Mouse (Mus musculus) megakaryocyte, embryonic 14.5 days (primary cell): ENCODE results near the gene Dmrtc1c2. TPM values are rescaled to one million over a fixed set of nuclear protein-coding genes. Genes with fewer than 3 reads are reported as not detected.
"Not testable (repeated sequence)": the region's sequence is repeated elsewhere in the genome, so short reads cannot be mapped to it uniquely, and the experiment has no call there.

Source experiments
- H3K27me3 ChIP-seq: replicated peaks from 2 replicates; pipeline ENCODE3; 2012; ENCODE audit warnings: inconsistent platforms
- H3K36me3 ChIP-seq: replicated peaks from 2 replicates; pipeline ENCODE3; 2012; ENCODE audit warnings: low read length, inconsistent platforms, mixed read lengths
- H3K4me1 ChIP-seq: 2 replicates; pipeline ENCODE4 v1.6.1; 2012; ENCODE audit warnings: inconsistent platforms
- H3K4me3 ChIP-seq: replicated peaks from 2 replicates; pipeline ENCODE3; 2012; ENCODE audit warnings: moderate library complexity, mild to moderate bottlenecking, inconsistent platforms
- H3K9me3 ChIP-seq: 2 replicates; pipeline ENCODE4 v1.6.1; 2012; ENCODE audit warnings: inconsistent platforms
- FLI1 ChIP-seq: IDR thresholded peaks from 2 replicates; pipeline ENCODE4 v1.6.1; 2012; ENCODE audit warnings: low read length, inconsistent platforms, mixed read lengths
- GATA1 ChIP-seq: IDR thresholded peaks from 3 replicates; pipeline ENCODE4 v1.6.1; 2012; ENCODE audit warnings: mixed read lengths, low read length, inconsistent platforms, borderline replicate concordance
- polyA plus RNA-seq: library from polyadenylated mRNA; stranded (reverse); fragments of >175 nt; gene quantifications from 2 replicates; pipeline ENCODE4 v1.2.3, GENCODE M21; 2012; ENCODE audit warnings: low replicate concordance; ENCODE audit not compliant: insufficient read depth

The Dmrtc1c2 gene
- not detected in 2 replicates for polyA plus RNA-seq

- not testable (repeated sequence) for H3K36me3 ChIP-seq, H3K27me3 ChIP-seq, H3K4me3 ChIP-seq, H3K4me1 ChIP-seq, H3K9me3 ChIP-seq
These were observed at the start of gene Dmrtc1c2 for GRCm38 (mm10) chrX:102854516-102854915. Dmrtc1c2 (minus strand) TSS chrX:102854616.

- Histone ChIP-seq H3K36me3 (no peaks in the 10 kb centered on the region), H3K4me3 (no peak within 1 kb of the TSS), H3K9me3 (peaks cover 13% of the 10 kb centered on the region), H3K27me3 (no peaks in the 10 kb centered on the region), H3K4me1 (no peaks in the 10 kb centered on the region)
- no peak for TF ChIP-seq GATA1
These were observed 13.5 kb upstream of the Dmrtc1c2 start, which contains the start of gene 1700031F05Rik for GRCm38 (mm10) chrX:102867871-102868270. 1700031F05Rik (minus strand) TSS chrX:102867971.

- Histone ChIP-seq H3K36me3 (no peaks in the 10 kb centered on the region), H3K27me3 (peaks cover 14% of the 10 kb centered on the region), H3K4me1 (no peaks in the 10 kb centered on the region), H3K4me3 (no peak overlapping the region), H3K9me3 (no peaks in the 10 kb centered on the region)
- TF ChIP-seq FLI1 (no peak), GATA1 (no peak)
These were observed 42.1 kb downstream of the Dmrtc1c2 start for GRCm38 (mm10) chrX:102812311-102812710.

GRCm38 (mm10) chrX:102802663-102803062 is 51.8 kb downstream of the Dmrtc1c2 start, which contains the start of gene Dmrtc1c1:
Dmrtc1c1 (plus strand) TSS chrX:102802963.
- H3K27me3 ChIP-seq, H3K36me3 ChIP-seq, H3K4me1 ChIP-seq, H3K9me3 ChIP-seq, H3K4me3 ChIP-seq: not testable (repeated sequence)

Other genes with a start within 250 kb of the Dmrtc1c2 start
- 0.34 and 0.99 TPM in 2 replicates for gene Phka1, start 210.4 kb downstream of the Dmrtc1c2 start, polyA plus RNA-seq
- gene Gm3880, start 167.6 kb downstream of the Dmrtc1c2 start, polyA plus RNA-seq, result not detected in 2 replicates
- gene Gm9112, start 147.0 kb downstream of the Dmrtc1c2 start, polyA plus RNA-seq, result not detected in 2 replicates
- not detected in 2 replicates for gene Dmrtc1b, start 146.8 kb downstream of the Dmrtc1c2 start, polyA plus RNA-seq
- not detected in 2 replicates for gene Dmrtc1c1, start 51.7 kb downstream of the Dmrtc1c2 start, polyA plus RNA-seq
- gene 1700031F05Rik, start 13.4 kb upstream of the Dmrtc1c2 start, polyA plus RNA-seq, result not detected in 2 replicates
- not detected in 2 replicates for gene Dmrtc1a, start 54.1 kb upstream of the Dmrtc1c2 start, polyA plus RNA-seq
- not detected in 2 replicates for gene 1700011M02Rik, start 54.3 kb upstream of the Dmrtc1c2 start, polyA plus RNA-seq
- gene 1700018G05Rik, start 73.8 kb upstream of the Dmrtc1c2 start, polyA plus RNA-seq, result not detected in 2 replicates